Mouse (Mus musculus) cerebellum, adult 2 months (tissue): ENCODE data around the gene Agrp.

Experiments used
- CTCF ChIP-seq: fragments of 200-500 bp; IDR thresholded peaks from 2 replicates; pipeline ENCODE4 v1.5.1; 2011; ENCODE audit warnings: low read depth, mild to moderate bottlenecking, control low read depth, low read length, moderate library complexity, borderline replicate concordance; ENCODE audit not compliant: insufficient read depth
- POLR2A ChIP-seq: fragments of 200-500 bp; IDR thresholded peaks from 2 replicates; pipeline ENCODE4 v1.6.1; 2011; ENCODE audit warnings: low read length, control low read depth, borderline replicate concordance; ENCODE audit not compliant: insufficient read depth

- no peak for TF ChIP-seq CTCF
- no peak for TF ChIP-seq POLR2A
These were observed 116.7 kb downstream of the Agrp start for GRCm38 (mm10) chr8:105520521-105520920.
